Mouse (Mus musculus) CH12.LX (cell line): ENCODE measurements around the gene Cant1. TPM values are rescaled to one million over a fixed set of nuclear protein-coding genes. Genes with fewer than 3 reads are reported as not detected.
A peak's percentile ranks its signal among the peaks of the same experiment; 100 is the strongest.

ENCODE experiments used
- DNase-seq: peaks from one replicate; pipeline ENCODE4 v3.0.0-alpha.2; 2013; ENCODE audit errors: extremely low read depth
- H3K27ac ChIP-seq: 2 replicates; pipeline ENCODE4 v1.5.1; 2012; ENCODE audit warnings: low read depth, mild to moderate bottlenecking, control low read depth, moderate library complexity; ENCODE audit not compliant: insufficient read depth
- H3K27me3 ChIP-seq: replicated peaks from 2 replicates; pipeline ENCODE3; 2012; ENCODE audit warnings: inconsistent platforms
- H3K36me3 ChIP-seq, 2 experiments: replicated peaks in 1 of 2; 2 replicates each; pipeline versions ENCODE3 to v1.6.1; 2012; ENCODE audit warnings: inconsistent platforms in 1 of 2, low read length in 1 of 2, mild to moderate bottlenecking in 1 of 2, mixed read lengths in 1 of 2, moderate library complexity in 1 of 2; ENCODE audit not compliant: control insufficient read depth in 1 of 2, insufficient read depth in 1 of 2
- H3K4me1 ChIP-seq, 2 experiments: 2 replicates each; pipeline ENCODE4 v1.6.1; 2012; ENCODE audit warnings: inconsistent platforms in 1 of 2, moderate library complexity in 1 of 2; ENCODE audit not compliant: insufficient read depth in 2 of 2, control insufficient read depth in 1 of 2
- H3K4me2 ChIP-seq: 2 replicates; pipeline ENCODE4 v1.6.1; 2012; ENCODE audit warnings: low read depth, mild to moderate bottlenecking, control low read depth; ENCODE audit not compliant: poor library complexity, insufficient read depth, severe bottlenecking
- H3K4me3 ChIP-seq, 3 experiments: fragments of 150-350 bp in 1 of 3; sonication (generic) in 1 of 3; replicated peaks in 1 of 3; 2 replicates each; pipeline versions ENCODE3 to v1.5.1; 2011 to 2012; ENCODE audit warnings: low read depth in 2 of 3, low read length in 2 of 3, mild to moderate bottlenecking in 2 of 3, moderate library complexity in 2 of 3, control low read depth in 1 of 3, improper control_type of control experiment in 1 of 3, inconsistent platforms in 1 of 3, mixed read lengths in 1 of 3; ENCODE audit not compliant: poor library complexity in 1 of 3
- H3K79me2 ChIP-seq: replicated peaks from 2 replicates; pipeline ENCODE4 v1.6.1; 2012; ENCODE audit warnings: mild to moderate bottlenecking, moderate library complexity; ENCODE audit not compliant: control insufficient read depth, poor library complexity, insufficient read depth, severe bottlenecking; ENCODE audit errors: extremely low read depth
- H3K9ac ChIP-seq: 2 replicates; pipeline ENCODE4 v1.6.1; 2012; ENCODE audit warnings: low read depth, mild to moderate bottlenecking, control low read depth, moderate library complexity; ENCODE audit not compliant: insufficient read depth
- H3K9me3 ChIP-seq: replicated peaks from 2 replicates; pipeline ENCODE3; 2012; ENCODE audit warnings: low read length, inconsistent platforms, mixed read lengths
- BHLHE40 ChIP-seq: IDR thresholded peaks from 2 replicates; pipeline ENCODE4 v1.6.1; 2011; ENCODE audit warnings: mild to moderate bottlenecking, low read depth, low read length, improper control_type of control experiment
- CHD2 ChIP-seq: IDR thresholded peaks from 2 replicates; pipeline ENCODE4 v1.6.1; 2011; ENCODE audit warnings: low read length, improper control_type of control experiment
- CTCF ChIP-seq, 2 experiments: IDR thresholded peaks in 1 of 2; conservative IDR thresholded peaks in 1 of 2; 2 replicates each; pipeline ENCODE4 v1.5.1; 2011 to 2012; ENCODE audit warnings: low read depth in 2 of 2, low read length in 2 of 2, improper control_type of control experiment in 1 of 2, inconsistent platforms in 1 of 2, mild to moderate bottlenecking in 1 of 2, moderate library complexity in 1 of 2
- IRF4 ChIP-seq: IDR thresholded peaks from 2 replicates; pipeline ENCODE4 v1.6.1; 2014; ENCODE audit warnings: low read depth, mild to moderate bottlenecking, inconsistent platforms, low read length, improper control_type of control experiment
- MAFK ChIP-seq: IDR thresholded peaks from 2 replicates; pipeline ENCODE4 v1.6.1; 2011; ENCODE audit warnings: low read length, improper control_type of control experiment; ENCODE audit not compliant: insufficient replicate concordance
- MAX ChIP-seq: IDR thresholded peaks from 2 replicates; pipeline ENCODE4 v1.6.1; 2011; ENCODE audit warnings: low read length, improper control_type of control experiment
- PAX5 ChIP-seq: IDR thresholded peaks from 2 replicates; pipeline ENCODE4 v1.6.1; 2012; ENCODE audit warnings: low read length, inconsistent platforms, mixed read lengths
- POLR2A ChIP-seq: IDR thresholded peaks from 2 replicates; pipeline ENCODE4 v1.6.1; 2011; ENCODE audit warnings: low read depth, mild to moderate bottlenecking, improper control_type of control experiment, low read length
- POLR2AphosphoS2 ChIP-seq: IDR thresholded peaks from 2 replicates; pipeline ENCODE4 v1.6.1; 2011; ENCODE audit warnings: low read depth, low read length, improper control_type of control experiment
- RAD21 ChIP-seq: IDR thresholded peaks from 2 replicates; pipeline ENCODE4 v1.6.1; 2011; ENCODE audit warnings: low read depth, mild to moderate bottlenecking, low read length, improper control_type of control experiment, moderate library complexity
- RCOR1 ChIP-seq: conservative IDR thresholded peaks from 2 replicates; pipeline ENCODE4 v1.6.1; 2012; ENCODE audit warnings: low read depth, mild to moderate bottlenecking, inconsistent platforms, low read length, improper control_type of control experiment
- UBTF ChIP-seq: IDR thresholded peaks from 2 replicates; pipeline ENCODE4 v1.6.1; 2012; ENCODE audit warnings: low read depth, mild to moderate bottlenecking, inconsistent platforms, low read length, improper control_type of control experiment, moderate library complexity
- USF2 ChIP-seq: conservative IDR thresholded peaks from 2 replicates; pipeline ENCODE4 v1.6.1; 2011; ENCODE audit warnings: low read depth, low read length, improper control_type of control experiment
- ZKSCAN1 ChIP-seq: IDR thresholded peaks from 2 replicates; pipeline ENCODE4 v1.6.1; 2012; ENCODE audit warnings: low read depth, inconsistent platforms, low read length, improper control_type of control experiment, borderline replicate concordance
- dilution Hi-C: fragments of 300-500 bp; cut with MboI; formaldehyde crosslinking; loops from 2 replicates; pipeline ENCODE4 v1.14.3; 2020; ENCODE audit warnings: low sequenced_read_pairs; ENCODE audit not compliant: extremely low pct_unique_long_range_greater_than_20kb, extremely low pct_ligation_motif_present
- in situ Hi-C: fragments of 300-500 bp; cut with MboI; formaldehyde crosslinking; loops from 3 replicates; pipeline ENCODE4 v1.14.3; 2019; ENCODE audit warnings: low sequenced_read_pairs, low pct_ligation_motif_present, low pct_unique_long_range_greater_than_20kb, mixed read lengths
- polyA plus RNA-seq: library from polyadenylated mRNA; unstranded; fragments of >175 nt; gene quantifications from 2 replicates; pipeline ENCODE4 v1.2.1, GENCODE M21; 2012; ENCODE audit warnings: low read depth; ENCODE audit not compliant: insufficient read length
- total RNA-seq, 2 experiments: library from RNA; depleted of rRNA; stranded (reverse); fragments of 300-350 nt in 1 of 2; fragments of >200 nt in 1 of 2; gene quantifications; 2 replicates each; pipeline ENCODE4 v1.2.3; 2012 to 2014

The Cant1 gene
- total and polyA plus RNA-seq, 3 experiments, result 28.8 to 40.2 (median 31.2) TPM

GRCm38 (mm10) chr11:118459051-118459450 is 40.2 kb upstream of the Cant1 start:
- dilution Hi-C loops (no loop called here), in situ Hi-C loops (no loop called here)
- Histone ChIP-seq H3K9ac (no peak overlapping the region), H3K36me3 (no peaks in the 10 kb centered on the region), H3K4me3 (no peak overlapping the region), H3K27ac (no peak overlapping the region), H3K9me3 (peaks cover 4% of the 10 kb centered on the region), H3K79me2 (no peaks in the 10 kb centered on the region), H3K4me2 (peak overlapping the region; percentile 25; the same call in 1 of the 2 replicates), H3K4me1 (peaks cover 11 to 14% of the 10 kb centered on the region in 2 experiments), H3K27me3 (peaks cover 72% of the 10 kb centered on the region)
- DNase-seq, result peak; percentile 29
- TF ChIP-seq MAX, result peak; percentile 33; the same call in 1 of the 2 replicates
- TF ChIP-seq POLR2A, result no peak
- TF ChIP-seq BHLHE40, result peak; percentile 56
- peak; percentile 54; the same call in 1 of the 2 replicates for TF ChIP-seq CHD2
- TF ChIP-seq POLR2AphosphoS2, result no peak

- Histone ChIP-seq H3K9me3 (peaks cover 4% of the 10 kb centered on the region), H3K4me2 (no peak overlapping the region), H3K36me3 (no peaks in the 10 kb centered on the region), H3K79me2 (no peaks in the 10 kb centered on the region), H3K9ac (no peak overlapping the region), H3K4me3 (no peak overlapping the region), H3K27ac (no peak overlapping the region), H3K4me1 (peaks cover 11 to 14% of the 10 kb centered on the region in 2 experiments), H3K27me3 (peaks cover 68% of the 10 kb centered on the region)
- in situ Hi-C loops, result no loop called here
- no peak for DNase-seq
- TF ChIP-seq BHLHE40, result peak; percentile 37; the same call in 1 of the 2 replicates
- no peak for TF ChIP-seq RCOR1
- peak; percentile 65; the same call in 1 of the 2 replicates for TF ChIP-seq MAFK
- dilution Hi-C loops, result no loop called here
Measured at GRCm38 (mm10) chr11:118456937-118457336, 38.1 kb upstream of the Cant1 start.

GRCm38 (mm10) chr11:118455788-118456187 is 36.9 kb upstream of the Cant1 start:
- H3K4me2 ChIP-seq, result no peak overlapping the region
- H3K9ac ChIP-seq, result no peak overlapping the region
- H3K36me3 ChIP-seq, result no peaks in the 10 kb centered on the region
- peaks cover 4% of the 10 kb centered on the region for H3K9me3 ChIP-seq
- no peaks in the 10 kb centered on the region for H3K79me2 ChIP-seq
- H3K4me1 ChIP-seq, result peaks cover 11 to 14% of the 10 kb centered on the region in 2 experiments
- H3K27ac ChIP-seq, result no peak overlapping the region
- peaks cover 71% of the 10 kb centered on the region for H3K27me3 ChIP-seq
- dilution Hi-C loops (no loop called here), in situ Hi-C loops (no loop called here)
- TF ChIP-seq ZKSCAN1 (no peak), USF2 (no peak), IRF4 (no peak), UBTF (no peak), POLR2A (no peak), CTCF (conservative IDR thresholded peaks at IDR 0.05 in 1 of 2, IDR thresholded peaks at IDR 0.05 in 1 of 2; ENCODE audit: low read depth in 2 of 2, low read length in 2 of 2) (no peak), PAX5 (no peak), RAD21 (no peak)
- no peak for DNase-seq
- no peak overlapping the region for H3K4me3 ChIP-seq
